Mouse (Mus musculus): ENCODE measurements around the gene Nudt19. TPM values are rescaled to one million over a fixed set of nuclear protein-coding genes. Genes with fewer than 3 reads are reported as not detected.
"Not testable (repeated sequence)": the region's sequence is repeated elsewhere in the genome, so short reads cannot be mapped to it uniquely, and the experiment has no call there.

Nudt19 gene
- total RNA-seq, 2 experiments from 2014 or later = 44.6 to 98.2 TPM

DNA sequence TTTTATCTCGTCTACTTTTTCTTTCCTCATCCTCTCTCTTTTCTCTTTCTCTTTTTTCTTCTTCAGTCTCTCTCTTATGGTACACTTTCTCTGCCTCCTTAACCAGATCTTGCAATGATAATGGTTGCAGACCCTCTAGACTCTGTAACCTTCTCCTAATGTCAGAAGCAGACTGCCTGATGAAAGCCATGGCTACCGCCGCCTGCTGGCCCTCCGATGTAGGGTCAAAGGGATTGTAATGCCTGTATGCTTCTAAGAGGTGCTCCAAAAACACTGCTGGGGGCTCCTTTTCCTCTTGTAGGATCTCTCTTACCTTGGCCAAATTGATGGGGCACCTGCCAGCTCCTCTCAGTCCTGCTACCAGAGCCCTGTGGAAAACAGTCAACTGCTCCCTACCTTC is 13.6 kb upstream of the Nudt19 start:
- ATAC-seq (replicated peaks; ENCODE audit: poor library complexity, severe bottlenecking) = not testable (repeated sequence)

DNA sequence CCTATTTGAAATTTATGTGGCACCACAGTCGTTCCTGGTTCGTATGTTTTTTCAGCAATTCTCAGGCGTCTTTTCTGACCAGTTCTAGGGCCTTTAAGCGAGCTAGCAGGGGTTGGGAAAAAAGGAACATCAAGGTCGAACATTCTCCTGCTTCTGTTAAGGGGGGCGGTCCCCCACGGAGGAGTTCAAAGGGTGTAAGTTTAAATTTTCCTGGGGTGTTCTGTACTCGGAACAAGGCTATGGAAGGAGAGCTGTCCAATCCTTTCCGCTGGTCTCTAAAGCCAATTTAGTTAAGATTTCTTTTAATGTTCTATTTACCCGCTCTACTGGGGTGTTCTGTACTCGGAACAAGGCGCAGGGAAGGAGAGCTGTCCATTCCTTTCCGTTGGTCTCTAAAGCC is 9.9 kb upstream of the Nudt19 start:
- ATAC-seq (replicated peaks; ENCODE audit: poor library complexity, severe bottlenecking) = not testable (repeated sequence)

DNA sequence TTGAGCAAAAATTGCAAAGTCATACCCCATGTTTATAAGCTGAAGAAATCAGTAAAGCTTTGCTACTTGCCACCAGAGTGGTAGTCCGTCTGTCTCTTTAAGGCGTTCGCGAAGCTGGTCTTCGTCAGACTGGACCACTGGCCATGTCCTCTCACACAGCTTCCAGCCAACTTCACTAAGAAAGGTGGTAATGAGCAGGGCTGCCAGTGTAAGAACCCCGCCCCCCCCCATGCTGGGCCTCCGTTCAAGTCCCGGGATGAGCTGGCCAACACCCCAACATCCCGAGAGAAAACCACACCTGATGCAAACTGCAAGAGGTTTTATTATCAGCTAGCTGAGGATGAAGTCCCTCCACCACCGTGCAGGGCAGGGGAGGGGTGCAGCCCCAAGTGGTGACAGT is 8.8 kb upstream of the Nudt19 start:
- ATAC-seq (replicated peaks; ENCODE audit: poor library complexity, severe bottlenecking) = not testable (repeated sequence)

DNA sequence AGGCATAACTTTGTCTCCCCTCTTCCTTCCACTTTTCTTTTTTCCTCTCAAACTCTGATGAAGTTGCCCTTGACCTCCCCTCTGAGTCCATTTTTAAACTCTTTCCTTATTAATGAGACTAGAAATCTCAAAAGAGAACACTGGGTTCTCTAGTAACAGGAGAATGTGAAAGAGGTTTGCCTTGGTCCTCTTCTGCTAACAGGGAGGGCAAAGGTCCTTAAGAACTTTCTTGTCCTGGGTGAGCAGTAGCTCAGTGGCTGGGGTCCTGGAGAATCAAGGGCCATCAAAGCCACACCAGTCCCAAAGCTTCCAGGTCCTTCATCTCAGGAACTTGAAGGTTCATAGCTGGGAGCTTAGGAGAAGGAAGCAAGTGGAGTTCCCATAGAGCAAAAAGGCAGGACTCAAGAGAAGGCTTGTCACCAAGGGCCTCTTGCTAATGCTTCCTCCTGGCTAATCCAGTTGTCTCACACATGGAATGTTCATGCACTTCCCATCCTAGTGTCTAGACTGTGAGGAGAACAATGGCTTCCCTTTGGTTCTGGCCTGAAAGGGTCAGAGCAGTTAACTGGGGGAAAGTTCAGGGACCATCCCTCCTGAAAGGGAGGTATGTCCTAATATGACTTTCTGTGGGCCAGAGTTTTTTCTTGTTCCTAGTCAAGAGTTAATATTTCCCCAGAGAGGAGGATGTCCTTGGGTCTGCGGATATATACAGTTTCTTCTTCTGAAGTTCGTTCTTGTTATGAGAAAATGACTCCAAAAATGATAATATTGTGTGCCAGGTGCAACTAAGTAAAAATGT is 8.2 kb upstream of the Nudt19 start:
- no peak for ATAC-seq (replicated peaks; ENCODE audit: poor library complexity, severe bottlenecking)

DNA sequence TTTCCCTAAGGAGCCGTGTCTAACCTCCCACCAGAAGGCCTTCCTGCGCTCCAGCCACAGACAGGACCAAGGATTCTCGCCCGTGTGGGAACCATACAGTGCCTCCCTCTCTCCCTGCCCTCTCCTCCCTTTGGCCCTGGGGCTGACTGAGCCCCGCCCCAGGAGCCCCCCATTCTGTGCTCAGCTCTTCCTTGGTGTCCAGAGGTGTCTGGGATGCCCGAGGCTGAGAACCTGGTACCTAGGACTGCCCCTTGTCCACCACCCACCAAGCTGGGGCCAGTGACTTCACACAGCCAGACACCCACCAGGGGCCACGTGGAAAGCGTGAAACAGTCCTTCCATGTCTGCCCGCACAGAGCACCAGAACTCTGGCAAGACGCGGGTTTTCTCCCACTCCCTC is 7.0 kb upstream of the Nudt19 start:
- ATAC-seq (replicated peaks; ENCODE audit: poor library complexity, severe bottlenecking) = no peak

GRCm38 (mm10) chr7:35559838-35560237 is 3.7 kb upstream of the Nudt19 start:
- no peak; the same call in 1 of the 2 replicates for ATAC-seq (replicated peaks; ENCODE audit: poor library complexity, severe bottlenecking)

- ATAC-seq (replicated peaks; ENCODE audit: poor library complexity, severe bottlenecking) = no peak
Measured at GRCm38 (mm10) chr7:35558681-35559080, 2.6 kb upstream of the Nudt19 start.

DNA sequence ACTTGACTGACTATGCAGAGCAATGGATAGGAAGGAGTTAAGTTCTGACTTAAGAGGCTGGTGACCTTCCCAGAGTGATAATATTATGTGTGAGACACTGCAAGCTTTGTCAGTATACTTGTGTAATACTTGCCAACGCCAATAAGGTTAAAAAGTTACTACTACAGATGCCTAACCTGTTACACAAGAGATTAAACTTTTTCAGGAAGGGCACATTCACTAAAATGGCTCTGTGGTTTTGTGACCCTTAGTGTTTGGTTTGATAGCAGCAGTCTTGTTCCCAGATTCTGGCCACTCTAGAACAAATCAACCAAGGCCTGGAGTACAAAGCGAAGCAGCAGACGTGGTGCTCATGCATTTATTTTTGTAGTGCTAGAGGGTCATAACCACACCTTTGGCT is 1.5 kb upstream of the Nudt19 start:
- peak; percentile 39 for ATAC-seq (replicated peaks; ENCODE audit: poor library complexity, severe bottlenecking)

DNA sequence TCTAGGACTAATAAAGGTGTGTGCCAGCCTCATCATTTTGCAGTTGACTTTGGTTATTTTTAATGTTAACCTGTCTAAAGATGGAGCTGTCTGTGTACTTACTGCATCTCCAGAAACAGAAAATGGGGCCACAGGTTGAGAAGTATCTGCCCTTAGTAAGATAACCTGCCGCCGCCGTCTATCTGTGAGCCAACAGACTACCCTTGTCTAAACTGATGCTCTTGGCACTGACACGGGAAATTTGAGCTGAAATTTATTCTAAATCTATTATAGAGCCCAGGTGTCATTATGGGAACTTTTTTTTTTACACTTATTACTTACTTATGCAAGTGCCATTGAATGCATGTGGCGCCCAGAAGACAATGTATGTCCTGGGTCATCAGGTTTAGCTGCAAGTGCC is 801 bp upstream of the Nudt19 start:
- ATAC-seq (replicated peaks; ENCODE audit: poor library complexity, severe bottlenecking) = no peak

- peak; percentile 66 for ATAC-seq (replicated peaks; ENCODE audit: poor library complexity, severe bottlenecking)
Measured at GRCm38 (mm10) chr7:35555224-35556204, 590 bp downstream of the Nudt19 start.

- ATAC-seq (replicated peaks; ENCODE audit: poor library complexity, severe bottlenecking) = peak; percentile 31
Measured at GRCm38 (mm10) chr7:35554605-35555175, 1.4 kb downstream of the Nudt19 start.

- ATAC-seq (replicated peaks; ENCODE audit: poor library complexity, severe bottlenecking) = no peak
Measured at GRCm38 (mm10) chr7:35553751-35554604, 2.1 kb downstream of the Nudt19 start.

DNA sequence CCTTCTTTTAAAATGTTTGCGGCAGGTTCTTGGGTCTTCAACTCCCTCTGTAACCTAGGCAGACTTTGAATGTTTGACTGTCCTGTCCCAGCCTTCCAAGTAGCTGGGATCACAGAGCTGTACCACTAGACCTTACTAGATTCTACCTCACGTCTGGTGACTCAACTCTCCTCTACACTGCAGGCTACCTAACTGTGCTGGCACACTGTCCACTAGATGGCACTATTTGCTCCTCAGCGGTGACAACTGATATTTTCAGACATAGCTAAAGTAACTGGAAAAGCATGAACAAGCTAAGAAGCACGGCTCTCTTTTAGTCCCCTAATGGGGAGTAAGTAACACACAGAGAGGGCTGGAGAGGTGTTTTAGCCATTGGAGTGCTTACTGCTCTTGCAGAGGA is 10.2 kb downstream of the Nudt19 start:
- ATAC-seq (replicated peaks; ENCODE audit: poor library complexity, severe bottlenecking) = peak; percentile 92

GRCm38 (mm10) chr7:35537562-35537961 is 18.5 kb downstream of the Nudt19 start, which contains the start of gene Tdrd12:
Tdrd12 (minus strand) TSS chr7:35537745.
- peak; percentile 55; the same call in 1 of the 2 replicates for ATAC-seq (replicated peaks; ENCODE audit: poor library complexity, severe bottlenecking)

DNA sequence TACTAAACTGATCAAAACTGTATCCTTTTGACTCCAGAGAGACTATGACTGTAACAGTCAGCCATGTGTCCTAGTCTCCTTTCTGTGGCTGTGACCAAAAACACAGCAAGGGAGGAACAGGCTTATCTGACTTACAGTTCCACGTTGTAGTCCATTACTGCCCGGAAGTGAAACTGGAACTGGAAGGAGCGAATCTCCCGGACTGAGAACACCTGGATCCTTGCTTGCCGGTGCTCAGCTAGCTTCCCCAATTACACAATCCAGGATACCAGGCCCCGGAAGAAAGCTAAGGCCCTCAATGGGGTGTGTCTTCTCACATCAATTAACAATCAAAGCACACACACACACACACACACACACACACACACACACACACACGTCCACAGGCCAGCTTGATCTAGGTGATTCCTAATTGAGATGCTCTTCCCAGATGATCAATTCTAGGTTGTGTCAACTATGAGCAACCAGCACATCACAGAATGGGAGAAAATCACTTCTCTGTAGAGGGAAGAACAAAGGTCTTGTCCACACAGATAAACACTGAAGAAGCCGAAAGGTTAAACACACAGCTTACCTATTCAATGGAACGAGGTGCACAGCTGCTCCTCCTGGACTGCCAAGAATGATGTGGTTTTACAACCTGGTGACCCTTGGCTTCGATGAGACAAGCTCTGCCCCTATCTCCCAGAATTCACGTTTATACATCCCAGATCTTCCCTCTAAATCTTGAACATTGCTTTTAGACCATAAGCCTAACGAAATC is 20.2 kb downstream of the Nudt19 start:
- ATAC-seq (replicated peaks; ENCODE audit: poor library complexity, severe bottlenecking) = peak; percentile 56

DNA sequence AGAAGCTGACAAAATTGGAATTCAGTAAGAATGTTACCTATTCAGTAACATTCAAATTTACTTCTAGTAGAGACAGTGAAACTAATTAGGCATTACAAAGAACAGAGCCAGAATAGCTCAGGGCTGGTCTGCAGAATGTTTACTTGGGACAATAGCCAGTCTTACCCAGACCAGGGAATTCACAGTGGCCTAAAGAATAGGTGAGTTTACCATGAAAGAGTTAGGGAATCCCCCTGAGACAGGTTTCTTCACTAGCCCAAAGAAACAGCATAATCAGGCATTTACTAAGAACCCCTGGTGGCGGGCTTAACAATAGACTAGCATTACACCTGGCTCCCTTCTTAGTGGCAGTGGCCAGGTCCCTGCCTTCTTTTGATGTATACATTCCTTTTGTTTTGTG is 25.6 kb downstream of the Nudt19 start:
- ATAC-seq (replicated peaks; ENCODE audit: poor library complexity, severe bottlenecking) = not testable (repeated sequence)

GRCm38 (mm10) chr7:35530026-35530425 is 26.1 kb downstream of the Nudt19 start:
- ATAC-seq (replicated peaks; ENCODE audit: poor library complexity, severe bottlenecking) = no peak

GRCm38 (mm10) chr7:35526795-35527194 is 29.3 kb downstream of the Nudt19 start:
- ATAC-seq (replicated peaks; ENCODE audit: poor library complexity, severe bottlenecking) = no peak

DNA sequence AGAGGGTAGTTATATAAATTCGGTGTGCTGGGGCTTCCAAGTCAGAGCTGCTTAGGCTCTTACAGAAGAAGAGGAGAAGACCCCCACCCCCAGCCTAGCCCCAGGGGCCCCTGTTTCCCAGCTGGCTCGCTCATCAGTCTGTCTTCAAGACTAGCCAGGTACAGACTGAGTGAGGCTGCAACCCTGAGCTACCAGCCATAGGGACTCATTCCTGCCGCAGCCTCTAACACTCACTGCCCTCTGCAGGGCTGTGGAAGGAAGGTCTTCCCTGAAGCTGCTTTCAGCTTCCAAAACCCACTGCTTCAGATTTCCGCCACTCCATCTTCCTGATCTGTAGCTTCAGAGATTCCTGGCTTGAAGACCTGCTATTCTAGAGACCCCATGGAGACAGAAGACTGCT is 54.1 kb downstream of the Nudt19 start:
- no peak for ATAC-seq (replicated peaks; ENCODE audit: poor library complexity, severe bottlenecking)

All from granulocyte monocyte progenitor cell, adult 5-6 weeks (primary cell).